Mouse (Mus musculus) stomach, embryonic 14.5 days (tissue): ENCODE measurements at regions not wholly inside any gene's neighbourhood (a gene's known extent, or its start where the extent isn't known, plus 50 kb on each side); places are given as distances from the start of the nearest gene placed in this dataset.

Experiments
- ATAC-seq: fragments of 200-750 bp; cut with Nextera tagmentation; 2 replicates; pipeline ENCODE4 v1.8.0; 2017; ENCODE audit warnings: low read depth, moderate TSS enrichment; ENCODE audit not compliant: insufficient number of reproducible peaks, insufficient read depth, low FRiP score
- H3K27ac ChIP-seq: fragments of 300-500 bp; sonication (generic); 2 replicates; pipeline ENCODE4 v1.5.1; 2014; ENCODE audit warnings: mild to moderate bottlenecking, low read length, moderate library complexity, mixed read lengths
- H3K27me3 ChIP-seq: fragments of 300-500 bp; sonication (generic); 2 replicates; pipeline ENCODE4 v1.6.1; 2014; ENCODE audit warnings: low read length, control low read depth, mixed read lengths; ENCODE audit not compliant: control insufficient read depth, insufficient read depth
- H3K36me3 ChIP-seq: fragments of 300-500 bp; sonication (generic); 2 replicates; pipeline ENCODE4 v1.6.1; 2014; ENCODE audit warnings: mild to moderate bottlenecking, control low read depth, low read length, moderate library complexity, mixed read lengths; ENCODE audit not compliant: control insufficient read depth, insufficient read depth
- H3K4me1 ChIP-seq: fragments of 300-500 bp; sonication (generic); 2 replicates; pipeline ENCODE4 v1.6.1; 2014; ENCODE audit warnings: low read length, control low read depth, mixed read lengths; ENCODE audit not compliant: control insufficient read depth, insufficient read depth
- H3K4me2 ChIP-seq: fragments of 300-500 bp; sonication (generic); replicated peaks from 2 replicates; pipeline ENCODE4 v1.6.1; 2014; ENCODE audit warnings: low read depth, low read length, control low read depth
- H3K4me3 ChIP-seq: fragments of 300-500 bp; sonication (generic); 2 replicates; pipeline ENCODE4 v1.5.1; 2014; ENCODE audit warnings: low read depth, low read length, control low read depth
- H3K9ac ChIP-seq: fragments of 300-500 bp; sonication (generic); replicated peaks from 2 replicates; pipeline ENCODE4 v1.6.1; 2014; ENCODE audit warnings: low read depth, mild to moderate bottlenecking, control low read depth, low read length, moderate library complexity, mixed read lengths
- H3K9me3 ChIP-seq: fragments of 300-500 bp; sonication (generic); 2 replicates; pipeline ENCODE4 v1.6.1; 2016; ENCODE audit warnings: low read depth, low read length, control low read depth; ENCODE audit not compliant: control insufficient read depth
- WGBS: fragments of 180-500 bp; shearing (Covaris S2); extraction: QIAGEN DNeasy Blood & Tissue Kit; methylation state at CpG from one replicate; pipeline ENCODE4 v1.1.7; 2014; 5-methylcytosine and 5-hydroxymethylcytosine counted together

GRCm38 (mm10) chr4:149844971-149845370 lies 70.9 kb upstream of the Slc25a33 start:
- H3K4me2 ChIP-seq, result no peak overlapping the region
- 49% methylated on average over 10 of the region's 10 CpGs for WGBS
- no peak overlapping the region for H3K4me3 ChIP-seq
- H3K9me3 ChIP-seq, result no peaks in the 10 kb centered on the region
- H3K9ac ChIP-seq, result no peak overlapping the region
- H3K4me1 ChIP-seq, result no peaks in the 10 kb centered on the region
- no peak for ATAC-seq
- H3K36me3 ChIP-seq, result no peaks in the 10 kb centered on the region
- no peaks in the 10 kb centered on the region for H3K27me3 ChIP-seq
- H3K27ac ChIP-seq, result no peak overlapping the region

- ATAC-seq, result no peak
- no peak overlapping the region for H3K4me2 ChIP-seq
- no peaks in the 10 kb centered on the region for H3K36me3 ChIP-seq
- 11% methylated on average over 10 of the region's 10 CpGs for WGBS
- H3K4me3 ChIP-seq, result no peak overlapping the region
- H3K27me3 ChIP-seq, result no peaks in the 10 kb centered on the region
- H3K27ac ChIP-seq, result peak overlapping the region; percentile 29; the same call in 1 of the 2 replicates
- H3K9me3 ChIP-seq, result no peaks in the 10 kb centered on the region
- H3K9ac ChIP-seq, result no peak overlapping the region
- H3K4me1 ChIP-seq, result no peaks in the 10 kb centered on the region
Measured at GRCm38 (mm10) chr4:149843736-149844135, 69.7 kb upstream of the Slc25a33 start.

- no peaks in the 10 kb centered on the region for H3K27me3 ChIP-seq
- H3K9me3 ChIP-seq, result no peaks in the 10 kb centered on the region
- no peak overlapping the region for H3K4me2 ChIP-seq
- H3K4me3 ChIP-seq, result no peak overlapping the region
- H3K27ac ChIP-seq, result no peak overlapping the region; the same call in 1 of the 2 replicates
- no peak for ATAC-seq
- H3K36me3 ChIP-seq, result no peaks in the 10 kb centered on the region
- H3K4me1 ChIP-seq, result no peaks in the 10 kb centered on the region
- H3K9ac ChIP-seq, result no peak overlapping the region
- WGBS, result 83% methylated on average over 7 of the region's 7 CpGs
Measured at GRCm38 (mm10) chr4:149842906-149843305, 68.8 kb upstream of the Slc25a33 start.

GRCm38 (mm10) chr4:149841856-149842255 lies 67.8 kb upstream of the Slc25a33 start:
- Histone ChIP-seq H3K27me3 (no peaks in the 10 kb centered on the region), H3K9me3 (no peaks in the 10 kb centered on the region; the same call in 1 of the 2 replicates), H3K36me3 (no peaks in the 10 kb centered on the region), H3K4me2 (no peak overlapping the region), H3K4me3 (no peak overlapping the region), H3K4me1 (no peaks in the 10 kb centered on the region), H3K27ac (no peak overlapping the region), H3K9ac (no peak overlapping the region)
- ATAC-seq, result no peak
- WGBS, result 73% methylated on average over 6 of the region's 6 CpGs

- H3K9me3 ChIP-seq, result no peaks in the 10 kb centered on the region; the same call in 1 of the 2 replicates
- H3K4me2 ChIP-seq, result no peak overlapping the region
- H3K27me3 ChIP-seq, result no peaks in the 10 kb centered on the region
- H3K27ac ChIP-seq, result no peak overlapping the region
- peak; percentile 66; the same call in 1 of the 2 replicates for ATAC-seq
- no peak overlapping the region for H3K9ac ChIP-seq
- WGBS, result 71% methylated on average over 12 of the region's 12 CpGs
- no peaks in the 10 kb centered on the region for H3K36me3 ChIP-seq
- no peak overlapping the region for H3K4me3 ChIP-seq
- no peaks in the 10 kb centered on the region for H3K4me1 ChIP-seq
Measured at GRCm38 (mm10) chr4:149840511-149841292, 66.6 kb upstream of the Slc25a33 start.

GRCm38 (mm10) chr4:149838682-149839081 lies 64.6 kb upstream of the Slc25a33 start:
- no peaks in the 10 kb centered on the region; the same call in 1 of the 2 replicates for H3K9me3 ChIP-seq
- WGBS, result 10% methylated on average over 3 of the region's 3 CpGs
- no peak for ATAC-seq
- H3K4me3 ChIP-seq, result no peak overlapping the region
- no peak overlapping the region for H3K27ac ChIP-seq
- no peaks in the 10 kb centered on the region for H3K27me3 ChIP-seq
- H3K4me1 ChIP-seq, result no peaks in the 10 kb centered on the region
- no peak overlapping the region for H3K9ac ChIP-seq
- H3K36me3 ChIP-seq, result no peaks in the 10 kb centered on the region
- H3K4me2 ChIP-seq, result no peak overlapping the region

- Histone ChIP-seq H3K4me1 (no peaks in the 10 kb centered on the region), H3K9ac (no peak overlapping the region), H3K4me2 (no peak overlapping the region), H3K27me3 (no peaks in the 10 kb centered on the region), H3K4me3 (no peak overlapping the region), H3K27ac (no peak overlapping the region), H3K9me3 (no peaks in the 10 kb centered on the region; the same call in 1 of the 2 replicates), H3K36me3 (no peaks in the 10 kb centered on the region)
- 60% methylated on average over 9 of the region's 9 CpGs for WGBS
- ATAC-seq, result no peak
Measured at GRCm38 (mm10) chr4:149834646-149835156, 60.6 kb upstream of the Slc25a33 start.

GRCm38 (mm10) chr4:149832446-149833101 lies 58.5 kb upstream of the Slc25a33 start:
- 17% methylated on average over 10 of the region's 10 CpGs for WGBS
- Histone ChIP-seq H3K4me2 (no peak overlapping the region), H3K4me3 (no peak overlapping the region), H3K4me1 (no peaks in the 10 kb centered on the region), H3K9me3 (peaks cover 2% of the 10 kb centered on the region; the same call in 1 of the 2 replicates), H3K27ac (no peak overlapping the region), H3K36me3 (no peaks in the 10 kb centered on the region), H3K9ac (no peak overlapping the region), H3K27me3 (no peaks in the 10 kb centered on the region)
- ATAC-seq, result no peak
